Mouse (Mus musculus): Measurements from ENCODE around the gene Gm20883. TPM values are rescaled to one million over a fixed set of nuclear protein-coding genes. Genes with fewer than 3 reads are reported as not detected.

Gm20883 gene
- not detected in 2 replicates for polyA plus RNA-seq (2012; rRNA removed)

GRCm38 (mm10) chrY:50607951-50608350 is at the start of gene Gm20883:
Gene Gm20883 (plus strand): TSS chrY:50608251.

